Mouse (Mus musculus): ENCODE results near the gene Ms4a4a.

Ms4a4a gene

GRCm38 (mm10) chr19:11435058-11435834 is 59.9 kb downstream of the Ms4a4a start:
- DNase-seq (ENCODE audit: low spot score in 2 of 2): no peak
